Mouse (Mus musculus): Measurements from ENCODE around the gene Flt1. TPM values are rescaled to one million over a fixed set of nuclear protein-coding genes. Genes with fewer than 3 reads are reported as not detected.

Gene Flt1
- total and polyA plus RNA-seq, 3 experiments = 0.03 to 0.08 TPM; not detected in 1

DNA sequence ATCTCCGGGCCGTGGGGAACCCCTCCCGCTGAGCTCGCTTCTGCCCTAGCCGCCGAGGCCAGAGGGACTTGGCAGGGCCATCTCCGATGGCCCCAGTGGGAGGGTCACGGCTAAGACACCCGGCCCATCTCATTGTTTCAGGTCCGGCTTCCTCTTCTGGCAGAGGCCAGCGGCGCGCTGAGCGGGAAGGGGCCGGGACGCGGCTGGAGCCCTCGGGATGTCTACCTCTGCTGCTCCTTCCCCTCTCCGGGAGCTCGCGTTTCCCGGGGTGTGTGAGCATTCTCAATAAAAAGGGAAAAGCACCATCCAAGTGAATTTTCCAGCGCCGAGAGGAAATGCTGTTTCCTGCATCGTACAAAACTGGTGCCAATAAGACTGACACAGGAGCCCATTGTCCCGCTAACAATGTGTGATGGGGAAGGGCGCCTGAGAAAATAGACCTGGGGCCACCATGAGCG, 25.9 kb upstream of the Flt1 start:
- Histone ChIP-seq H3K4me3 (ENCODE audit: control insufficient read depth in 1 of 2, insufficient read depth in 1 of 2, low read depth in 2 of 2, low read length in 2 of 2) (no peak overlapping the region), H3K4me1 (ENCODE audit: control insufficient read depth in 1 of 2, insufficient read depth in 2 of 2, low read length in 2 of 2) (no peaks in the 10 kb centered on the region), H3K79me2 (ENCODE audit: control insufficient read depth, insufficient read depth, low read length, poor library complexity) (no peaks in the 10 kb centered on the region), H3K27ac (ENCODE audit: control insufficient read depth, low read depth, low read length) (no peak overlapping the region), H3K36me3 (ENCODE audit: control insufficient read depth in 1 of 2, insufficient read depth in 2 of 2, low read length in 2 of 2) (no peaks in the 10 kb centered on the region), H3K9me3 (replicated peaks; ENCODE audit: insufficient read depth, low read length) (no peaks in the 10 kb centered on the region), H3K9ac (ENCODE audit: control insufficient read depth, low read depth, low read length, poor library complexity, severe bottlenecking) (no peak overlapping the region), H3K27me3 (ENCODE audit: control insufficient read depth in 1 of 2, insufficient read depth in 2 of 2, low read length in 2 of 2) (no peaks in the 10 kb centered on the region)
- TF ChIP-seq JUND (IDR thresholded peaks at IDR 0.05; ENCODE audit: low read depth, low read length) (no peak), TAL1 (IDR thresholded peaks at IDR 0.05; ENCODE audit: low read length) (no peak), USF2 (IDR thresholded peaks at IDR 0.05; ENCODE audit: borderline replicate concordance in 1 of 2, insufficient read depth in 1 of 2, low read depth in 1 of 2, low read length in 2 of 2) (no peak), EP300 (IDR thresholded peaks at IDR 0.05; ENCODE audit: low read depth in 1 of 2, low read length in 2 of 2) (no peak), RCOR1 (IDR thresholded peaks at IDR 0.05; ENCODE audit: low read depth, low read length) (no peak), CTCF (IDR thresholded peaks at IDR 0.05 in 2 of 3, conservative IDR thresholded peaks at IDR 0.05 in 1 of 3; ENCODE audit: control insufficient read depth in 1 of 3, insufficient read depth in 1 of 3, low read depth in 2 of 3, low read length in 3 of 3, poor library complexity in 1 of 3, severe bottlenecking in 1 of 3) (no peak), GATA1 (IDR thresholded peaks at IDR 0.05; ENCODE audit: low read depth, low read length) (no peak), MAZ (IDR thresholded peaks at IDR 0.05; ENCODE audit: low read depth, low read length) (no peak), CHD1 (IDR thresholded peaks at IDR 0.05; ENCODE audit: low read depth, low read length) (no peak), ZKSCAN1 (IDR thresholded peaks at IDR 0.05; ENCODE audit: low read depth, low read length) (no peak), MXI1 (IDR thresholded peaks at IDR 0.05; ENCODE audit: low read depth, low read length) (no peak), ELF1 (IDR thresholded peaks at IDR 0.05; ENCODE audit: low read depth, low read length) (no peak), UBTF (IDR thresholded peaks at IDR 0.05; ENCODE audit: borderline replicate concordance, insufficient read depth, low read depth, low read length) (no peak), GABPA (IDR thresholded peaks at IDR 0.05; ENCODE audit: low read depth, low read length) (no peak), ZNF384 (IDR thresholded peaks at IDR 0.05; ENCODE audit: low read depth, low read length) (no peak), TBP (IDR thresholded peaks at IDR 0.05; ENCODE audit: low read depth, low read length) (no peak), SIN3A (IDR thresholded peaks at IDR 0.05; ENCODE audit: low read length) (no peak), SMC3 (IDR thresholded peaks at IDR 0.05; ENCODE audit: low read depth, low read length) (no peak), BHLHE40 (IDR thresholded peaks at IDR 0.05; ENCODE audit: borderline replicate concordance, low read depth, low read length) (no peak), MYB (IDR thresholded peaks at IDR 0.05; ENCODE audit: low read depth, low read length) (no peak)
- DNase-seq (ENCODE audit: low read depth, low spot score) = no peak

DNA sequence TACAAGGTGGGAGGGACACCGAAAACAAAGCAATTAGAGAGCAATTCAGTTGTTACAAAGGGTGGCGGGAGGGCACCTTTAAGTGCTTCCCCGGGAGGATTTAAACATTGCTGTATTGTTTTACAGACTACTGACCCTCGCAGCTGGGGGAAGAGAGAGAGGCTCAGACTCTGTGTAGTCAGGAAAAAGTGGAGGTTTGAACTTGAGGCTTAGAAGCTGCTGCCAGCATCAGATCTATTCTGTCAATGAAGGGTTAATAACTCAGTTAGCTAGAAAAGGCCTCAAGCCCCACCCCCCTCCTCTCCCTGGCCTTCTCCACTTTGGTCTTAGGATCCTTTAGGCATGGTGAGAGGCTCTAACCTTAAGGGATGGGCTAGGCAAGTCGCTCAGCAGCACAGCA, 24.2 kb upstream of the Flt1 start:
- H3K9ac ChIP-seq (ENCODE audit: control insufficient read depth, low read depth, low read length, poor library complexity, severe bottlenecking) = no peak overlapping the region
- H3K27ac ChIP-seq (ENCODE audit: control insufficient read depth, low read depth, low read length) = no peak overlapping the region
- H3K36me3 ChIP-seq (ENCODE audit: control insufficient read depth in 1 of 2, insufficient read depth in 2 of 2, low read length in 2 of 2) = no peaks in the 10 kb centered on the region
- H3K4me1 ChIP-seq (ENCODE audit: control insufficient read depth in 1 of 2, insufficient read depth in 2 of 2, low read length in 2 of 2) = no peaks in the 10 kb centered on the region
- DNase-seq (ENCODE audit: low read depth, low spot score) = no peak
- no peaks in the 10 kb centered on the region for H3K27me3 ChIP-seq (ENCODE audit: control insufficient read depth in 1 of 2, insufficient read depth in 2 of 2, low read length in 2 of 2)
- no peak overlapping the region for H3K4me3 ChIP-seq (ENCODE audit: control insufficient read depth in 1 of 2, insufficient read depth in 1 of 2, low read depth in 2 of 2, low read length in 2 of 2)
- H3K9me3 ChIP-seq (replicated peaks; ENCODE audit: insufficient read depth, low read length) = no peaks in the 10 kb centered on the region
- no peaks in the 10 kb centered on the region for H3K79me2 ChIP-seq (ENCODE audit: control insufficient read depth, insufficient read depth, low read length, poor library complexity)
- TF ChIP-seq CHD1 (IDR thresholded peaks at IDR 0.05; ENCODE audit: low read depth, low read length) = no peak
- no peak for TF ChIP-seq RCOR1 (IDR thresholded peaks at IDR 0.05; ENCODE audit: low read depth, low read length)
- TF ChIP-seq TCF12 (IDR thresholded peaks at IDR 0.05; ENCODE audit: low read depth, low read length) = no peak
- no peak for TF ChIP-seq SMC3 (IDR thresholded peaks at IDR 0.05; ENCODE audit: low read depth, low read length)
- no peak for TF ChIP-seq USF1 (IDR thresholded peaks at IDR 0.05; ENCODE audit: low read depth, low read length)
- TF ChIP-seq MAZ (IDR thresholded peaks at IDR 0.05; ENCODE audit: low read depth, low read length) = no peak
- no peak for TF ChIP-seq GABPA (IDR thresholded peaks at IDR 0.05; ENCODE audit: low read depth, low read length)
- TF ChIP-seq ZNF384 (IDR thresholded peaks at IDR 0.05; ENCODE audit: low read depth, low read length) = no peak
- no peak for TF ChIP-seq MYB (IDR thresholded peaks at IDR 0.05; ENCODE audit: low read depth, low read length)
- no peak for TF ChIP-seq MEF2A (IDR thresholded peaks at IDR 0.05; ENCODE audit: extremely low read depth, insufficient replicate concordance, low read depth, low read length, poor library complexity, severe bottlenecking)
- no peak for TF ChIP-seq POLR2AphosphoS5 (IDR thresholded peaks at IDR 0.05; ENCODE audit: borderline replicate concordance, low read depth, low read length)
- TF ChIP-seq EP300 (IDR thresholded peaks at IDR 0.05; ENCODE audit: low read depth in 1 of 2, low read length in 2 of 2) = no peak
- no peak for TF ChIP-seq CTCF (IDR thresholded peaks at IDR 0.05 in 2 of 3, conservative IDR thresholded peaks at IDR 0.05 in 1 of 3; ENCODE audit: control insufficient read depth in 1 of 3, insufficient read depth in 1 of 3, low read depth in 2 of 3, low read length in 3 of 3, poor library complexity in 1 of 3, severe bottlenecking in 1 of 3)
- TF ChIP-seq MYC (IDR thresholded peaks at IDR 0.05; ENCODE audit: low read depth, low read length) = no peak
- no peak for TF ChIP-seq MAFK (IDR thresholded peaks at IDR 0.05; ENCODE audit: borderline replicate concordance, low read depth, low read length)
- TF ChIP-seq NELFE (IDR thresholded peaks at IDR 0.05; ENCODE audit: low read depth, low read length) = no peak
- TF ChIP-seq NRF1 (IDR thresholded peaks at IDR 0.05; ENCODE audit: insufficient read depth, low read depth, low read length, poor library complexity, severe bottlenecking) = no peak
- TF ChIP-seq POLR2A (IDR thresholded peaks at IDR 0.05; ENCODE audit: control insufficient read depth in 1 of 2, insufficient read depth in 1 of 2, low read depth in 1 of 2, low read length in 2 of 2, poor library complexity in 1 of 2) = no peak

Data from MEL (cell line).